Mouse (Mus musculus): ENCODE measurements around the gene Masp1.

DNA sequence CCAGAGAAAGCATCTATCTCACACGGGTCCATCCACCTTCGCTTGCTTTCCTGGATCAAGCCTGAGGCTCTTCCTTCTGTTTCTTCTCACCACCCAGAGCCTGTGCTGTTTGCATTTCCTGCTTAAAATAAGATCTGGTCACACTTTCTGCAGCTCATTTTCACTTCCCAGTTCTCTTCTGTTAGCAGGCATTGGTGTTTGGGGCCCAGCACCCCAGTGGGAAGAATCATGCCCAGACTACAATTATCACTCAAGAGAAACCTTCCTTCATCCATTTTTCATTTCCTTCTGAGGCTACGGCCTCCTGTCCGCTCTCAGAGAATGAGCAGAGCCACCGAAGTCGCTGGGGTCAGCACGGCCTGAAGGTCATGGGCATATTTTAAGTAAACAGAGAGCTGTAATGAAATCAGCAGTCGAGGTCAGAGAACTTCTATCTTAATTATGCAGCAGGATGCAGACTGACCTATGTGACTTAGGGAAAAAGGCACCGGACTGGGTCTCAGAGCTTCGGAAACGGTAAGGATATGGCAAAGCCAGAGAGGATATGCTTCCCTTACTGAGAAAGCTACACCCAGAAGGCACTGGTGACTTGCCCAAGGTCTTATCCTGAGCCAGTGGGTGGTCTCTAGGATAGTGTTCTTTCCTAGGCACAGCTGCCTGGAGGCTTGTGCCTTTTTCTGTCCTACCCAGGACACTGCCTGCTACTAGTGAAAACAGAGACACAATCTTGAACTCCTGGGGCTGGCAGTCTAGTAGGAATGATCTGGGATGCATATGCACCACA is 14.5 kb downstream of the Masp1 start:
- TF ChIP-seq CTCF (IDR thresholded peaks at IDR 0.05; ENCODE audit: extremely low read depth, insufficient read depth, insufficient read length, insufficient replicate concordance) (no peak), POLR2A (IDR thresholded peaks at IDR 0.05; ENCODE audit: low read depth, low read length) (no peak)

All from spleen, adult 2 months (tissue).